Mouse (Mus musculus) kidney, postnatal 14 days (tissue): ENCODE results near the gene Atrnl1.
"Not testable (repeated sequence)": the region's sequence is repeated elsewhere in the genome, so short reads cannot be mapped to it uniquely, and the experiment has no call there.

Source experiments
- DNase-seq: peaks from one replicate; pipeline ENCODE4 v3.0.0; 2022; ENCODE audit warnings: mixed read lengths

The Atrnl1 gene

GRCm38 (mm10) chr19:57985918-57986900 is 375.4 kb downstream of the Atrnl1 start:
- no peak for DNase-seq

- no peak for DNase-seq
Observed at GRCm38 (mm10) chr19:57987696-57988393, 377.0 kb downstream of the Atrnl1 start.

- DNase-seq, result no peak
Observed at GRCm38 (mm10) chr19:57988559-57989093, 377.8 kb downstream of the Atrnl1 start.

- no peak for DNase-seq
Observed at GRCm38 (mm10) chr19:57991099-57991760, 380.4 kb downstream of the Atrnl1 start.

DNA sequence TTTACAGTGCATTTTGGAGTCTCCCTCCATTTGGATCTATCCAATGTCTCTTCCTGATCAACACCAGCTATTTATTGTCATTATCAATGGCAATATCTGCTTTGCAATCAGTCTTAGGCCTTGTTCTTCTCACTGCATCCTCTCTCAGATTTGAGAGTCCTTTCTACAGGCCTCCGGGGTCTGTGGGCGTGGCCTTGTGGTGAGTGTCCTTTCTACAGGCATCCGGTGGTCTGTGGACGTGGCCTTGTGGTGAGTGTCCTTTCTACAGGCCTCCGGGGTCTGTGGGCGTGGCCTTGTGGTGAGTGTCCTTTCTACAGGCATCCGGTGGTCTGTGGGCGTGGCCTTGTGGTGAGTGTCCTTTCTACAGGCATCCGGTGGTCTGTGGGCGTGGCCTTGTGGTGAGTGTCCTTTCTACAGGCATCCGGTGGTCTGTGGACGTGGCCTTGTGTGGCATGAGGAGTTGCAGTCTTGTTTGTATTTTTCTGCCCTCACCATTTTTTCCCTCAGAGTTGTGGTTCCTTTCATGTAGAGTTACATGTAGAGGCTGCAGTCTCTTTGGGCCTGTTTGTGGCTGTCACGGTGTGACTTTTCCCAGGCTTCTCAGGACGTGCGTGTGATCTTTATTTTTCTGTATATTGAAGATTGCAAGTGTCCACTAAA is 383.5 kb downstream of the Atrnl1 start:
- not testable (repeated sequence) for DNase-seq

DNA sequence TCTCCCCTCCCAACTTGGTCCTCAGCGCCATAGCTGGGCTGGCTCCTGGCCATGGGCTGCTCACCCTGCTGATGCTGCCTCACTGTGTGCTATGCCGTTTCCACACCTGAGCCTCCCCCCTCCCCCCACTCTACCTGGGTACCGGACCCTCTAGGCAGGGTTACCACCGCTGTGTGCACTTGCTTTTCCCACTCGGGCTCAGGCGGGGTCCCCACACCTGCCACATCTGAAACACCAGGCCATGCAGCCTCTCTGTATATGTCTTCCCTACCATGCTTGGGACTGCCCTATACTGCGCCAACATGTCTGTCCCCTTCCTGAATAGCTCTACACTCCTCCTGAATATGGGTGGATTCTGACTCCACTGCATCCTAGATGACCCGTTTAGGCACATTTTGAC is 384.2 kb downstream of the Atrnl1 start:
- DNase-seq, result no peak

DNA sequence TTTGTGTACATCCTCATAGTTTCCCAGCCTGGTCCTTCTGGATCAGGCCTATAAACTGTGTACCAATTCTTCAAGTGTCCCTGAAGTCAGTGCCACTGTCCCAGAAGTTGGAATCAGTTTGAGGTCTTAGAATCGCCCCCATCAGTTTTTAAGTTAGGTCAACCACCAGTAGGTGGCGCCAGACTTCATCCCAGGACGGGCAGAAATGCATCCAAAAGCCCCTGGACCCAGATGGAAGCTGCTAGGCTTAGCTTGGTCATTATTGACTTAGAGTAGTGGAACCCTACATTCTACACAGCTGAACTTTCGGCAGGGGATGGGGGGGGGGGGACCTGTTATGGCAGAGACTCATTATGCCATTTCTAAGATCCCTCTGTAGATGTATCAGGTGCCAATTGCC is 387.1 kb downstream of the Atrnl1 start:
- peak; percentile 39 for DNase-seq

DNA sequence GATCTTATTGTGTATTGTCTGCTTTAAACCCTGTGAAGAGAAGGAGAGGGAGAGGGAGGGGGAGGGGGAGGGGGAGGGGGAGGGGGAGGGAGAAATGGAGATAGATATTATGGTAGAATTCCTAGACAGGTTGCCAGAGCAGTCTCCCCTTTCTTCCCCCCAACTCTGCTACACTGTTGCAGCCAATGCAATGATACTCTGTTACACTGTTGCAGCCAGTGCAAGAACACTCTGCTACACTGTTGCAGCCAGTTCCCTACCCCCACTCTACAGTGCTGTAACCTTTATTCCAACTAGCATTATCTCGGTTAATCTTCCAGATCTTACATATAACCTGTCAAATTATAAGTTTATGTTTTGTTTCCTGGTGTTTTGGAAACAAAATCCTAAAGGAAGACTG is 400.8 kb downstream of the Atrnl1 start:
- DNase-seq, result no peak

- DNase-seq, result no peak
Observed at GRCm38 (mm10) chr19:58015741-58016140, 404.9 kb downstream of the Atrnl1 start.

DNA sequence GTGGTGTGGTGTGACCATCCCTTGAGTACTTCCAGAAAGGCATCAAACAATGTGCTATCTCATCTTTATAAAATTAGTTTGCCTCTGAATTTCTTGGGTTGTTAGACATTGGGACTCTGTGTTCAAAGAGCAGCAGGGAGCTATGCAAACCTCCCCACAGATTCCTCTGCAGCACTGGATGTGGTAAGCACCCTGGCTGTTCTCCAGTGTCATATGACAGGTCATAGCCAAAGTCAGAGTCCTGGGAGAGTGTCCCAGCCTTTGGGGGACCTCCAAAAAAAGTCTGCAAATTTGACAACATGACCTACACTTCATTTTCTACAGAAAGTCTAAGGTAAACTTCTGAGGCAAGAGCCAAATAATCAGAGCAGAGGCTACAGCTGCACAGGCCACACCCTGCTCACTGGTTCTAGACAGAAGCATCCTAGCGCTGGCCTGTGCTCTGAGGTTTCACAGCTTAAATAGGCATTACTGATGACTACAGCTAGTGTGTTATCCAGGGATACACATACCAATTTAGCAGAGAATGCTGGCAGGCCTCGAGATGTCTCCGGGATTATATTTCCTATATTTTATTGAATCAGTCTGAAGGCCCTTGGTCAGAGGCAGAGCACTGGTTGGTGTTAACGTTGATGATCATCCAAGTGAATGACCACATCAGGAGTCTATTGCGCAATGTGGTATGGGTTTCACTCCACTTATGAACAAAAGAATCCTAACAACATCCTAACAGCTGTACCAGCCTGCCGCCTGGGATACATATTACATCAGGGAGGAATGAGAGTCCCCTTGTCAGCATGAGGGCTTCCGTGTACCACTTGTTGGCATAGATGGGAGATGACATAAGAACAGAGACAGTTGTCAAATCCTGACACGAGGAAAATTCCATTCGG is 406.0 kb downstream of the Atrnl1 start:
- peak; percentile 35 for DNase-seq

DNA sequence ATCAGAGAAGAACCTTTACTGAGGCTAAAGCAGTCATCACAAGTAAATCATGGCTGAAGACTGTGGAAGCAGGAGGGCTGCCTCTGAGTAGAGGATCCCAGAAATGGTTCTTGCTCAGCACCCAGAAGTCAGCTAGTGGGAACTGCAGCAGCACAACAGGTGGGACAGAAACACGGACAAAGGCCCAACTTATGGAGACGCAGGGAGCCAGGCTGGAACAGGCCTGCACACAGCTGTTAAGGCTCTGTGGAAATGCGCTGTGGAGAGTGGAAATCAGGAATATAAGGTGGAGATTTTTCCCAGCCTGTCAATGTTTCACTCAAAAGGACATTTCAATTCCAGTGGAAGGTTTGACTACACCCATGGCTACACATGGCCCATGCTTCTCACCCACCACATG is 406.6 kb downstream of the Atrnl1 start:
- DNase-seq, result no peak

GRCm38 (mm10) chr19:58018698-58019097 is 407.9 kb downstream of the Atrnl1 start:
- DNase-seq, result no peak

DNA sequence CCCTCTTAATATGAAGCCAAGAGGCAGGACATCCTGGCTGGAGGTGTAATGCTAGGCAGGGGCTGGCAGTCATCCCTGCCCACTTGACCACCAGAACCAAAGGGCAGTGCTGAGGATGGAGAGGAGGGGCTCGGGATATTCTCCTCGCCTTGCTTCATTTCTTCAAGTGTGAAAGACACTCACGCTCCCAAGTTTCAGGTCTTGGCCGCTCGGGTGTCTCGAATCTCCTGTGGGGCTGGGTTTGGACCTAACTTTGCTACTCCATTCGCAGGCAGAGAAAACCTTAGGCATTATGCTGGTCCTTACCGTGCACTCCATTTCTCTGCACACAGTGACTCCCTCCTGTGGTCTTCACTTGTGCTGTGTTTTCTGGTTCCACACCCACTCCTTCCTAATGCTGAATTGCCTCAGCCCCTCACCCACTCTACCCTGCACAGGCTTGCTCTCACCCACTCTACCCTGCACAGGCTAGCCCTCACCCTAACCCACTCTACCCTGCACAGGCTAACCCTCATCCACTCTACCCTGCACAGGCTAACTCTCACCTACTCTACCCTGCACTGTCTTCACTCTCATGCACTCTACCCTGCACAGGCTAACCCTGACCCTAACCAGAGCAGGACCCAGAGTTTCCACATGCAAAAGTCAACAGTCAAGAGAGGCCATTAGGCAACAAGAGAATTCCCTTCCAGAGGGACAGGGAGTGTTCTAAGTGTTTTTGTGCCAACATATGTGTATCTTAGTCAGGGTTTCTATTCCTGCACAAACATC is 410.9 kb downstream of the Atrnl1 start:
- DNase-seq, result no peak

- no peak for DNase-seq
Observed at GRCm38 (mm10) chr19:58023216-58023825, 412.5 kb downstream of the Atrnl1 start.

DNA sequence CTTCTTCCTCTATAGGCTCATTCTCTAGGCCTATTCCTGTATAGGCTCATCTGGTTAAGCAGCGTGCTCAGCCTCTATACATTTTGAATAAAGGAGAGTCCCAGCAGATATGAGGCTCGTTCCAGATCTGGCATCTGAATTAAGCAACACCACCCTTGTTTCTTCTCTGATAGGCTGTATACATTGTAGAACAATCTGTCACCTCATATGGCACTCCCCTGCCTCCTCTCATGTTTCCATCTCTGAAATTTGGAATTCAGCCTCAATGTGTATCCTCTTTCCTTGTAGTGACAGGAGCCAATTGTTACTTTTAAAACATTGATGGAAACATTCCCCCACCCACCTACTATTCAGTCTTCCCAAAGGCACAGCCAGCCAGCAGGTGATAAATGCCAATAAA is 414.2 kb downstream of the Atrnl1 start:
- DNase-seq, result no peak

DNA sequence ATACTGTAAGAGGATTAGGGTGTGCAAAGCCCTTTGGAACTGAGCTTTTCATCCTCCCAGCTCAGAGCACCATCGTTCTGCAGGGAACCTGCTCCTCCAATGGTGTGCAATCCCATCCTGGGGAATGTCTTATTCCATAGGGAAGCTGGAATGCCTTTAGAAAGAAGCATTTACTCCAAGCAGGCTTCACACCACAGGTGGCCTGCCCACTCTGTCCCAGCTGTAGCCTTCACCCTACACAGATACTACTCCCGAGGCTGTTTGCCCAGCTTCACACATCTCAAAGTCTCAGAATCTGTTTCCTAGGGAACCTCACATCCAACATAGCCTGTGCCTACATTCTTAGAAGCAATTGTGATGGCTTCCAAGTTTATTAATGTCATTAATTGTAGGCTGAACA is 418.8 kb downstream of the Atrnl1 start:
- no peak for DNase-seq

- DNase-seq, result no peak
Observed at GRCm38 (mm10) chr19:58033241-58033640, 422.4 kb downstream of the Atrnl1 start.

- DNase-seq, result no peak
Observed at GRCm38 (mm10) chr19:58036166-58036565, 425.3 kb downstream of the Atrnl1 start.

- no peak for DNase-seq
Observed at GRCm38 (mm10) chr19:58043120-58043519, 432.3 kb downstream of the Atrnl1 start.

GRCm38 (mm10) chr19:58043550-58043949 is 432.7 kb downstream of the Atrnl1 start:
- DNase-seq, result peak; percentile 28
